Mouse (Mus musculus) heart, adult 2 months (tissue): ENCODE data around the gene Slc35e1.

ENCODE experiments used
- CTCF ChIP-seq: fragments of 200-600 bp; IDR thresholded peaks from 2 replicates; pipeline ENCODE4 v1.8.1; 2022; ENCODE audit warnings: antibody characterized with exemption, mild to moderate bottlenecking, moderate library complexity
- EP300 ChIP-seq: fragments of 200-500 bp; IDR thresholded peaks from 2 replicates; pipeline ENCODE4 v1.6.1; 2011; ENCODE audit warnings: low read depth, low read length, control low read depth; ENCODE audit not compliant: insufficient read depth
- POLR2A ChIP-seq: fragments of 200-500 bp; IDR thresholded peaks from 2 replicates; pipeline ENCODE4 v1.6.1; 2011; ENCODE audit warnings: mild to moderate bottlenecking, low read depth, low read length, control low read depth; ENCODE audit not compliant: insufficient read depth

DNA sequence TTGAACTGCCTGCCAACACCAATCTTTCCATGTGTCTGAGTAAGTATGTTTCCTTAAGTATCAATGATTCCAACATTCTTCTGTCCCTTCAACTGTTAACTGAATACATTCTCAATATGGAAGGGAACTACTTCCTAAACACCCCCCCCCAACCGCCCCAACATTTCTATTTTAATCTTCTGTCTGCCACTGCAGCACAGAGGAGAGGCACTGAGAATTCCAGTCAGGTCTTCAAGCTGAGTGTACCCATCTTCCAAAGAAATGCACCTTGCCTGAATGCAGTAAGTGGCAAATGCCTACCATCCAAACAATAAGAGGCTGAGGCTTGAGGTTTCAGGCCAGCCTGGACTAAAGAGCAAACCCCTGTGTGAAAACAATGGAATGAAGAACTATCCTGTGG is 39.7 kb upstream of the Slc35e1 start:
- TF ChIP-seq CTCF (no peak), POLR2A (no peak), EP300 (no peak)
